Mouse (Mus musculus) brain, embryonic 14.5 days (tissue): Measurements from ENCODE around the gene 3110082I17Rik.

Experiments used
- CTCF ChIP-seq: fragments of 200-500 bp; IDR thresholded peaks from 2 replicates; pipeline ENCODE4 v1.5.1; 2012; ENCODE audit warnings: inconsistent platforms, mild to moderate bottlenecking, moderate library complexity, borderline replicate concordance; ENCODE audit not compliant: insufficient read depth, insufficient read length; ENCODE audit errors: extremely low read depth
- POLR2A ChIP-seq: fragments of 200-500 bp; IDR thresholded peaks from 2 replicates; pipeline ENCODE4 v1.6.1; 2012; ENCODE audit warnings: mild to moderate bottlenecking, inconsistent platforms, borderline replicate concordance; ENCODE audit not compliant: poor library complexity, insufficient read depth, insufficient read length, severe bottlenecking; ENCODE audit errors: extremely low read depth

DNA sequence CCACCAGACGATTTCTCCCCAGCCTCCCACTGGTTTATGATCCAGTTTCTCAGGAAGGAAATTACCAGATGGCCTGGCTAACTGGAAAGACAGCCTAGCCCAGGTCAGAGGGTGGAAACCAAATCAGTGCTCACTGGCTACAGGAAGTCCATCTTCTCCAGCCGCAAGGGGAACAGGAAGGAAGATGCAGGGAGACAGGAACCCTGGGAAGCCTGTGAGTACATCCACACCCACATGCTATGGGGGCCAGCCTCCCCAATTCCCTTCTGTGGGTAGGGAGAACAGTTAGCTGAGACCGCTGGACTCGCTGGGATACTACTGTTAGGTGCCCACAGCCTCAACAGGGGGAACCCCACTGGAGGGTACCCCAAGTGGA is 72.1 kb downstream of the 3110082I17Rik start:
- TF ChIP-seq CTCF (no peak), POLR2A (no peak)
